Mouse (Mus musculus) spleen, embryonic (tissue): Measurements from ENCODE around the gene Crebl2.

Experiments
- CTCF ChIA-PET: fragments of 350-600 bp; sonication (Branson Sonifier 250); formaldehyde crosslinking; loops from one replicate; lab custom pipeline; 2022; lab: Charles Lee

Crebl2 gene

DNA sequence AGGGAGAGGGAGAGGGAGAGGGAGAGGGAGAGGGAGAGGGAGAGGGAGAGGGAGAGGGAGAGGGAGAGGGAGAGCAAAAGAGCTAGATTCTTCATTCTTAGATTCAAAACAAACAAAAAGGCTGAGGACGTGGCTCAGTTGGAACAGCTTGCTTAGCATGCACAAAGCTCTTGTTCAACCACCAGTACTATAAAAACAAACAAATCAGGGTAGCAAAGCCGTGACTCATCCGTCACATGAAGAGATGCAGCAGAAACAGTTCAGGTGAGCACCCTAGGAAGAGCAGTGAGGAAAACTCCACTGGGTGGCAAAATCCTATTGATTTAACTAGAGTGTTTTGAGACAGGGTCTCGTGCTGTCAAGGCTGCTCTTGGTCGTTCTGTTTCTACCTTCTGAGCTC is 10.2 kb upstream of the Crebl2 start:
- CTCF ChIA-PET, result interaction anchor here (0.6 kb wide), 1 partner anchor 194 kb away, joined by 13 read pairs; no protein-coding TSS in a partner anchor

DNA sequence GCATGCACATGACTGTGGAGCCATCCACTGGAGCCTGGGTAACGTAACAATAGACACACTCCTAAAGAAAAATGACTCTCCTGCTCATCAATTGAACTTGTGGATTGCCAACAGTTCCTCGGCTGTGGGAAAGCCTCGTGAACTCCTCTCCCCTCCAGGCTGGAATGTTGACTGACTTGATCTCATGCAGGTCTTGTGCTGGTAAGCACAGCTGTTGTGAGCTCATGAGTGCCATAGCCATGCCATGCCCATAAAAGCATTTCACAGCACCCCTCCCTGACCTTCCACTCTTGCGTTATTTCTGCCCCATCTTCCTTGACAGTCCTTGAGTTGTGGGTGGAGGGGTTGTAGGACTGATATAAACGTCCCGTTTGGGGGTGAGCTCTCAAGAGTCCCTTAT is 9.5 kb upstream of the Crebl2 start:
- CTCF ChIA-PET, result no interaction called here

GRCm38 (mm10) chr6:134822844-134823243 is 7.1 kb upstream of the Crebl2 start:
- CTCF ChIA-PET, result interaction anchor here (0.6 to 0.7 kb wide), 2 partner anchors 10 to 75 kb away, joined by 3 read pairs; no protein-coding TSS in a partner anchor

- CTCF ChIA-PET, result interaction anchor here (0.7 to 1.0 kb wide), 3 partner anchors 32 to 158 kb away, joined by 3 to 7 read pairs (median 5); no protein-coding TSS in a partner anchor
These were observed 822 bp downstream of the Crebl2 start for GRCm38 (mm10) chr6:134830776-134831175.

DNA sequence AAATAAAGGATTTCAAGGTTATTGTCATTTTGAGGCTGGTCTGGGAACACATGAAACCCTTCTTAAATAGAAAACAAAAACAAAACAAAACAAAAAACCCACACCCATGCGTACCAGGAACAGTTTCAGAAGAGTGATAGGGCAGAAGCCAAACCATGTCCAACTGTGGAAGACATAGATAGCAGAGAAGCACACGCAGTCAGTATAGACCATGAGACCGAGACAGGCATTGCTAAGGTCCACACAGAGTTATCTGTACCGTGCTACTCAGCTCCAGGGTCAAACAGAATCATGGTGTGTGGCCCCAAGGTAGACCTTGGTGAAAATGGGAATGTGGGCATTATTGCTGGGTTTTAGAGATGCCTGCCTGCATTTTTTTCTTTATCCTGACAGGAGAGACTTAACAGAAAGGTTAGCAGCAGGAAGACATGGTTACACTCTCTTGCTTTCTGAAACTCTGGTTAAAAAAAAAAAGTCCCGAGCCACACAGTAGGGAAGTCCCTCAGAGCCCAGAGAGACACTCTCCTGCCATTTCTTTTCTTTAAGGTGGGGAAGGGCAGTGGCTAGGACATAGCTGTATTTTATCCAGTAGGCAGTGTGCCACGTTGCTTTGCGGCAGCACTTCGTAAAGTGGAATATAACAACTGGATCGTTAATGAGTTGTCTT is 4.8 kb downstream of the Crebl2 start:
- CTCF ChIA-PET, result interaction anchor here (0.6 kb wide), 1 partner anchor 84 kb away, joined by 3 read pairs; no protein-coding TSS in a partner anchor

GRCm38 (mm10) chr6:134838111-134838510 is 8.2 kb downstream of the Crebl2 start:
- CTCF ChIA-PET, result no interaction called here

DNA sequence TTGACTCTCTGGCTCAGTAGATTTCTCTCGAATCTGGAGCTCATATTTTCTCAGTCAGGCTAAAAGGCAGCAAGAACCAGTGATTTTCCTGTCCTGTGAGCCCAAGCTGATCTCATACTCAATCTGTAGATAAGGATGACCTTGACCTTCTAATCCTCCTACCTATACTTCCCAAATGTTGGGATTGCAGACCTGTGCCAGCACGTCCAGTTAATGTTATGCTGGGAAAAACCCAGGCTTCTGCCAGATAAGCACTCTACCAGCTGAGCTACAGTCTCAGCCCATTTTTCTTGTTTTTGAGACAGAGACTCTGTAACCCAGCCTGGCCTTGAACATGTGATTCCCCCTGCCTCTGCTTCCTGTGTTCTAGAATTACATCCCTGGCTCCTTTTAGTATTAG is 10.4 kb downstream of the Crebl2 start:
- CTCF ChIA-PET, result no interaction called here

DNA sequence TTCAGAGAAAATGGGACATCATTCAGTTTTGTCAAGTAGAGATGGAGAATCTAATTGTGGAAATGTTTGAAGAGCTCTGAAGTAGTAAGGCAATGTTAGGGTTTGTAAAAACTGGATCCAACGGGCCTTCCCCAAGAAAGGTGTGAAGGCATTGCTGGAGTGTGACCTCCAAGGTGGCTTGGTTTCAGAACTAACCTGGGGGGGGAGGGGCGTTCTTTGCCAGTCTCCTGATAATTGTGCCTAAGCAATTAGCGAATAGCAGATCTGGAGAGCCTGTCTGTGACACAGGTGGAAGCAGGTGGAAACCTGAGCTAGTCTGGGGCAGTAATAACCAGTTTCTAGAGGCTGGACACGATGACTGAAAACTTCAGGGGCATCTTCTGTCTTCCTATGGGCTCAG is 15.8 kb downstream of the Crebl2 start:
- CTCF ChIA-PET, result interaction anchor here (0.6 kb wide), 1 partner anchor 86 kb away, joined by 3 read pairs; no protein-coding TSS in a partner anchor

- CTCF ChIA-PET, result interaction anchor here (0.6 kb wide), 1 partner anchor 86 kb away, joined by 3 read pairs; no protein-coding TSS in a partner anchor
These were observed 16.4 kb downstream of the Crebl2 start for GRCm38 (mm10) chr6:134846308-134846707.

DNA sequence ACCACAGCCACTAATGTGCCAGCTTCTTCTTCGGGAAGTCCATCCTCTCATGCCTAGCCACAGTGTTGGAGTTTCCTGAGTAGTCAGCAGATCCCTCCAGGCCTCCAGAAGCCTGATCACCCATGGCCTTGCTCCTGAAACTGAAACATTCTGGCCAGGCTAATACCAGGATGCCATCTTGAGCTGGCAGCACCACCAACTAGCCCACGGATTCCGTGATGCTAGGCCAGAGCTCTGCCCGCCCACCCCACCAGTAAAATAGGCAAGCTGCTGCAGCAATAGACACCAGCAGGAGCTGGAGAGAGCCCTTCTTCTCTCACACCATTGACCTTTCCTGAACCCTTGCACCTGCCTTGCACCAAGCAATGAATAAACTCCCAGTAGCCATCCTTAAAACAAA is 17.6 kb downstream of the Crebl2 start:
- CTCF ChIA-PET, result no interaction called here

DNA sequence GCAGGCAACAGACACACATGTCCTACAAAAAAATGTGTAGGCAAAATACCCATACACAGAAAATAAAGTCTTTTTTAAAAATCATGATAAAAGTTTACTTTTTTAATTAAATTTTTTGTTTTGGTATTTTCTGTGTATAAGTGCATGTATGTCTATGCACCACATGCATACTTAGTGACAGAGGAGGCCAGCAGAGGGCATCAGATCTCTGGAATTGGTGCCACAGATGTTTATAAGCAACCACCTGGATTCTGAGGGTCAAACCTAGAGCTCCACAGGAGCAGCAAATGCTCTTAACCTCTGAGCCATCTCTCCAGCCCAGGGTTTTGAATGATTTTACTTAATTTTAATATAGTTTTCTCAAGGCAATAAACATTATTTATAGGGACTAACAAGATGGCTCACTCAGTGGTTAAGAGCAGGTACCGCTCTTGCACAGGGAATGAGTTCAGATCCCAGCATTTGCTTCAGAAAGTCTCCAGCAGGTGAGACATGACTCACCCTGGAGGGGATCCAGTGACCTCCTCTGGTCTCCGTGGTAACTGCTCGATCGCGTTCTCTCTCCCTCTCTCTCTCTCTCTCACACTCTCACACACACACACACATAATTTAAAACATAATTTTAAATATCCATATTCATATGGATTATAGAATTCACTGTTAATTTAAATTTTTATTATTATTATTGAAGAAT is 18.4 kb downstream of the Crebl2 start:
- CTCF ChIA-PET, result no interaction called here

DNA sequence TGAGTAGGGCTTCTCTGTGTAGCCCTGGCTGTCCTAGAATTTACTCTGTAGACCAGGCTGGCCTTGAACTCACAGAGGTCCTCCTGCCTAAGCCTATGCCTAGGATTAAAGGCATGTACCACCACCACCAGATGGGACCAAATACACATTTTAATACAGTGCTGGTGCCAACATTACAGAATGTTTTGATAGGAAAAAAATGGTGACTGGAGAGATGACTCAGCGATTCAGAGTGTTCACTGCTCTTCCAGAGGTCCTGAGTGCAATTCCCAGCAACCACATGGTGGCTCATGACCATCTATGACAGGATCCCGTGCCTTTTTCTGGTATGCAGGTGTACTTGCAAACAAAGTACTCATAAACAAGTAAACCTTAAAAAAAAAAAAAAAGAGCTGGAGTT is 19.5 kb downstream of the Crebl2 start:
- CTCF ChIA-PET, result interaction anchor here (0.5 kb wide), 1 partner anchor 79 kb away, joined by 4 read pairs; no protein-coding TSS in a partner anchor

DNA sequence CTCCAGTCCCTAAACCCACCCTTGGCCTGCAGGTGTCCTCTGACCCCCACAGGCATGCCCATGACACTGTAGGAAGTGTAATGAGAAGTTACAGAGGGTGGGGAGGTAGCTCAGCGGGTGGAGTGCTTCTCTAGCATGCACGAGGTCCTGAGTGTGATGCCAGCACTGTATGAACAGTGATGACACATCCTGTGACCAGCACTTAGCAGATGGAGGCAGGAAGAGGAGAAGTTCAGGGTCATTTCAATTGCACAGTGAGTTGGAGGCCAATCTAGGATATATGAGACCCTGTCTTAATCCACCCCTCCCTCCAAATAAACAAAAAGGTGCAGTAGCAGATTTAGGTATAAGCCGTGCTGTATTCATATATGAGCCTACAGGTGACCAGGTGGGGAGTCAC is 20.0 kb downstream of the Crebl2 start:
- CTCF ChIA-PET, result no interaction called here

DNA sequence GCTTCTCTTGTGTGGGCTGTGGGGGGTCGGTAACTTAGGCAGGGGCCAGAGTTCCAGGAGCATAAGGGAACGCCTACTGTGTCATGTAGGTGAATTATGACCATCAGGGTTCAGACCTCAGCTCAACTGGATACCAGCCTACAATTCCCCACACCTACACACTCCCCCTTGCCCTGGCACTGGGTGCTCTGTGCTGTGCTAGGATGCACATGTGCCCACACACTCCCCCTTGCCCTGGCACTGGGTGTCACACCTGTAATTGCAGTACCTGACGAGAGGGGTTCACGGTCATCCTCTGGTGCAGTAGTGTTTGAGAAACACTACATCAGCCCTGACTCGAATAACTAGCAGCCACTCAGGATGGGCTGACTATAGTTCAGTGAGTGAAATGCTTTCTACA is 24.8 kb downstream of the Crebl2 start:
- CTCF ChIA-PET, result no interaction called here

DNA sequence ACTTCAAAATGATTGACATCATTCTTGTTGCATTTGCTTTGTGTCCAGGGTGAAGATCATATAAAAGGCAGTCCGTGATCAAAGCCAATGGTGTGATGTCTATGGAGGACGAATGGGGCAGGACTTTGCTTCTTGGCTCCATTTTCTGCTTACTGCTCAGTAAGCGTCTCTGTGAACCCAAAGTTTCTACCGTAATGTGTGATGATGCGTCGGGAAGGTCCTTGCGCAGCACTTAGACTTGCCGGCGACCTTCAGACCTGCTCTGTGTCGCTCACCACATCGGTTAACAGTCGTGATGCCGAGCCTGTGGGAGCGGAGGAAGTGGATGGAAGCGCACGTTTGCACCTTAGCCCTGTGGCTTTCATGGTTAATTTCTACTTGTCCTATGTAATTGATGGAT is 26.0 kb downstream of the Crebl2 start:
- CTCF ChIA-PET, result no interaction called here

DNA sequence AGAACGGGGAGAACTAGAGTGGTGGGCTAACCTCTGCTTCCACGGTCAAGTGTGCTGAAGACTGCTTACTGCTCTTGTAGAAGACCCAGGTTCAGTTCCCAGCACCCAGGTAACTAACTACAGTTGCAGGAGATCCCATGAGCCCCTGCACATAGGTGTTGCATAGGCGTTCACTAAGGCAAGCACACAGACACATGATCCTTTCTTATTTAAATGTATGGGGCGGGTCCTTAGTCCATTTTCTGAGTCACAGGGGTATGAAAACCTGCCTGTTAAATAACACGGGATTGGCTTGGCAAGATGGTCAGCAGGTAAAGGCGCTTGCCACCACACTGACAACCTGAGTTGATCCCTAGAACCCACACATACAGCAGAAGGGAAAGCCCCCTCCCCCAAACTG is 29.1 kb downstream of the Crebl2 start:
- CTCF ChIA-PET, result no interaction called here

DNA sequence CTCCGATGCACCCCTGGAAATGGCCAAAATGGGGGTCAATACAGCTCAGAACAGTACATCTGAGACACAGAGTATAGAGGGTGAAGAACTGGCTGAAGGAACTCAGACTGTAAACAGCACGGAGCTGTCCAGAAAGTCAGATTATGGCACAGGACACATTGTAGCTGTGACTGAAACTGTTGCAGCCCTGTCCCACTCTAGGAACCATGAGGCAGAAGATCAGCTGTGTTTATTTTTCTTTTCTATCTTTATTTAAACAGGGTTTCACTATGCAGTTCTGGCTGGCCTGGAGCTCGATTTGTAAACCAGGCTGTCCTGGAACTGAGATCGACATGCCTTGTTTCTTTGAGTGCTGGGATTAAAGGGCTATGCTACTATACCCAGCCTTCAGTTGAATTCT is 30.3 kb downstream of the Crebl2 start:
- CTCF ChIA-PET, result no interaction called here

GRCm38 (mm10) chr6:134861386-134861785 is 31.4 kb downstream of the Crebl2 start:
- CTCF ChIA-PET, result no interaction called here

DNA sequence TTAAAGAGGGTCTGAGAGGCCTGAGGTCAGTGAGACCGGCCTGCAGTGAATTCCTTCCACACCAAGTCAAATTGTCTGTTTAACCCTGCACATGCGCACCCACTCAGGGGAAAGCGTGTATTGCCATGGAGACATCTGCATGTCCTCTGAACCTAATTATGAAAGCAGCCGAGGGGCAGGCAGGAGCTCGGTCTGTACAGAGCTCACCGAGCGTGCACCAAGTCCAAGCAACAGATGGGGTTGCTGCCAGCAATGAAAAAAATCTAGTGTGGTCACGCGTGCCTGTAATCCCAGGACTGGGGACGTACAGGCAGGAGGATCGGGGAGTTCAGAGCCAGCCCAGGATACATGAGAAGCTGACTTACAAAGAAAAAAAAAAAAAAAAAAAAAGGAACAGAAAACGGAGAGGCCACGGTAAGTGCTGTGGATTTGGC is 32.7 kb downstream of the Crebl2 start:
- CTCF ChIA-PET, result interaction anchor here (0.6 to 1.1 kb wide), 4 partner anchors 15 to 197 kb away, joined by 3 to 9 read pairs (median 4); no protein-coding TSS in a partner anchor

- CTCF ChIA-PET, result interaction anchor here (0.7 to 1.1 kb wide), 6 partner anchors 32 to 197 kb away, joined by 3 to 15 read pairs (median 4); no protein-coding TSS in a partner anchor
These were observed 33.2 kb downstream of the Crebl2 start for GRCm38 (mm10) chr6:134863146-134863545.

GRCm38 (mm10) chr6:134866113-134866512 is 36.2 kb downstream of the Crebl2 start:
- CTCF ChIA-PET, result interaction anchor here (1.0 to 1.5 kb wide), 2 partner anchors 63 to 83 kb away, joined by 3 to 4 read pairs; no protein-coding TSS in a partner anchor

- CTCF ChIA-PET, result interaction anchor here (1.5 kb wide), 1 partner anchor 62 kb away, joined by 4 read pairs; no protein-coding TSS in a partner anchor
These were observed 37.4 kb downstream of the Crebl2 start for GRCm38 (mm10) chr6:134867325-134867724.
